Mouse (Mus musculus) cerebellum, postnatal 25 days (tissue): ENCODE measurements at regions not wholly inside any gene's neighbourhood (a gene's known extent, or its start where the extent isn't known, plus 50 kb on each side); places are given as distances from the start of the nearest gene placed in this dataset.

Source experiments
- DNase-seq, 2 experiments: peaks; one replicate each; pipeline ENCODE4 v3.0.0; 2021; ENCODE audit warnings: mixed read lengths in 2 of 2

GRCm38 (mm10) chr2:74930702-74931101 is 105.1 kb downstream of the Mtx2 start:
- DNase-seq = no peak

GRCm38 (mm10) chr2:74933190-74933589 is 107.6 kb downstream of the Mtx2 start:
- DNase-seq = peak; percentile 5 to 6

- DNase-seq = peak; percentile 9 to 55
Measured at GRCm38 (mm10) chr2:74933771-74934170, 108.2 kb downstream of the Mtx2 start.

GRCm38 (mm10) chr2:74938711-74939110 is 113.1 kb downstream of the Mtx2 start:
- DNase-seq = no peak

- DNase-seq = no peak
Measured at GRCm38 (mm10) chr2:74941966-74942365, 116.4 kb downstream of the Mtx2 start.

- DNase-seq = no peak
Measured at GRCm38 (mm10) chr2:74942611-74943198, 117.1 kb downstream of the Mtx2 start.

- no peak for DNase-seq
Measured at GRCm38 (mm10) chr2:74945185-74945749, 119.7 kb downstream of the Mtx2 start.

GRCm38 (mm10) chr2:74951401-74952260 is 126.0 kb downstream of the Mtx2 start:
- no peak for DNase-seq

GRCm38 (mm10) chr2:74954101-74954500 is 128.5 kb downstream of the Mtx2 start:
- DNase-seq = no peak

- no peak for DNase-seq
Measured at GRCm38 (mm10) chr2:74955281-74956128, 129.9 kb downstream of the Mtx2 start.

- DNase-seq = no peak
Measured at GRCm38 (mm10) chr2:74956129-74956450, 130.5 kb downstream of the Mtx2 start.

- DNase-seq = no peak
Measured at GRCm38 (mm10) chr2:74956556-74956955, 131.0 kb downstream of the Mtx2 start.

- DNase-seq = no peak
Measured at GRCm38 (mm10) chr2:74959936-74960335, 134.3 kb downstream of the Mtx2 start.

- DNase-seq = no peak
Measured at GRCm38 (mm10) chr2:74962416-74962815, 136.8 kb downstream of the Mtx2 start.

- peak; percentile 86 to 91 for DNase-seq
Measured at GRCm38 (mm10) chr2:74964360-74964759, 138.8 kb downstream of the Mtx2 start.

GRCm38 (mm10) chr2:74964980-74965379 is 139.4 kb downstream of the Mtx2 start:
- no peak for DNase-seq

- no peak for DNase-seq
Measured at GRCm38 (mm10) chr2:74965384-74966060, 139.9 kb downstream of the Mtx2 start.

GRCm38 (mm10) chr2:74970611-74971265 is 145.1 kb downstream of the Mtx2 start:
- DNase-seq = no peak

- DNase-seq = no peak
Measured at GRCm38 (mm10) chr2:74973386-74973785, 147.8 kb downstream of the Mtx2 start.

- no peak for DNase-seq
Measured at GRCm38 (mm10) chr2:74974595-74975325, 149.2 kb downstream of the Mtx2 start.

GRCm38 (mm10) chr2:74977348-74977747 is 151.7 kb downstream of the Mtx2 start:
- no peak for DNase-seq
